Mouse (Mus musculus) kidney, postnatal 0 days (tissue): ENCODE measurements around the gene Thada. TPM values are rescaled to one million over a fixed set of nuclear protein-coding genes. Genes with fewer than 3 reads are reported as not detected.

Source experiments
- ATAC-seq: fragments of 200-750 bp; cut with Nextera tagmentation; replicated peaks from 2 replicates; pipeline ENCODE4 v1.8.0; 2017; ENCODE audit warnings: low read depth, moderate number of reproducible peaks, moderate TSS enrichment, moderate library complexity; ENCODE audit not compliant: low FRiP score
- DNase-seq: peaks from one replicate; pipeline ENCODE4 v3.0.0-alpha.2; 2016; ENCODE audit warnings: low spot score
- H3K27ac ChIP-seq: fragments of 300-500 bp; sonication (generic); 2 replicates; pipeline ENCODE4 v1.5.1; 2014; ENCODE audit warnings: mild to moderate bottlenecking
- H3K27me3 ChIP-seq: fragments of 300-500 bp; sonication (generic); 2 replicates; pipeline ENCODE4 v1.6.1; 2014; ENCODE audit warnings: low read length, mixed read lengths; ENCODE audit not compliant: insufficient read depth
- H3K36me3 ChIP-seq: fragments of 300-500 bp; sonication (generic); 2 replicates; pipeline ENCODE4 v1.6.1; 2014; ENCODE audit warnings: low read length, mixed read lengths; ENCODE audit not compliant: insufficient read depth
- H3K4me1 ChIP-seq: fragments of 300-500 bp; sonication (generic); replicated peaks from 2 replicates; pipeline ENCODE4 v1.6.1; 2014; ENCODE audit warnings: antibody characterized with exemption, low read length, mixed read lengths; ENCODE audit not compliant: insufficient read depth
- H3K4me2 ChIP-seq: fragments of 300-500 bp; sonication (generic); 2 replicates; pipeline ENCODE4 v1.6.1; 2014; ENCODE audit warnings: mild to moderate bottlenecking, low read length, moderate library complexity, mixed read lengths
- H3K4me3 ChIP-seq: fragments of 300-500 bp; sonication (generic); replicated peaks from 2 replicates; pipeline ENCODE4 v1.5.1; 2014; ENCODE audit warnings: low read depth, low read length
- H3K9ac ChIP-seq: fragments of 300-500 bp; sonication (generic); 2 replicates; pipeline ENCODE4 v1.6.1; 2014; ENCODE audit warnings: low read depth, low read length
- H3K9me3 ChIP-seq: fragments of 300-500 bp; sonication (generic); replicated peaks from 2 replicates; pipeline ENCODE4 v1.6.1; 2016; ENCODE audit warnings: low read length, inconsistent platforms, mixed read lengths
- CTCF ChIP-seq: IDR thresholded peaks from 2 replicates; pipeline ENCODE4 v1.5.1; 2016; ENCODE audit warnings: antibody characterized with exemption, low read depth, mild to moderate bottlenecking, moderate library complexity
- WGBS: fragments of 180-500 bp; shearing (Covaris S2); extraction: QIAGEN DNeasy Blood & Tissue Kit; methylation state at CpG from one replicate; pipeline ENCODE4 v1.1.7; 2014; 5-methylcytosine and 5-hydroxymethylcytosine counted together
- polyA plus RNA-seq: library from polyadenylated mRNA; unstranded; fragments of >200 nt; fragmentation: Nextera tagmentation; extraction: Ambion mirVana; gene quantifications from 2 replicates; pipeline ENCODE4 v1.2.1, GENCODE M21; 2015

Thada gene
- polyA plus RNA-seq, 1 experiment from 2014 or later: 3.4 TPM

DNA sequence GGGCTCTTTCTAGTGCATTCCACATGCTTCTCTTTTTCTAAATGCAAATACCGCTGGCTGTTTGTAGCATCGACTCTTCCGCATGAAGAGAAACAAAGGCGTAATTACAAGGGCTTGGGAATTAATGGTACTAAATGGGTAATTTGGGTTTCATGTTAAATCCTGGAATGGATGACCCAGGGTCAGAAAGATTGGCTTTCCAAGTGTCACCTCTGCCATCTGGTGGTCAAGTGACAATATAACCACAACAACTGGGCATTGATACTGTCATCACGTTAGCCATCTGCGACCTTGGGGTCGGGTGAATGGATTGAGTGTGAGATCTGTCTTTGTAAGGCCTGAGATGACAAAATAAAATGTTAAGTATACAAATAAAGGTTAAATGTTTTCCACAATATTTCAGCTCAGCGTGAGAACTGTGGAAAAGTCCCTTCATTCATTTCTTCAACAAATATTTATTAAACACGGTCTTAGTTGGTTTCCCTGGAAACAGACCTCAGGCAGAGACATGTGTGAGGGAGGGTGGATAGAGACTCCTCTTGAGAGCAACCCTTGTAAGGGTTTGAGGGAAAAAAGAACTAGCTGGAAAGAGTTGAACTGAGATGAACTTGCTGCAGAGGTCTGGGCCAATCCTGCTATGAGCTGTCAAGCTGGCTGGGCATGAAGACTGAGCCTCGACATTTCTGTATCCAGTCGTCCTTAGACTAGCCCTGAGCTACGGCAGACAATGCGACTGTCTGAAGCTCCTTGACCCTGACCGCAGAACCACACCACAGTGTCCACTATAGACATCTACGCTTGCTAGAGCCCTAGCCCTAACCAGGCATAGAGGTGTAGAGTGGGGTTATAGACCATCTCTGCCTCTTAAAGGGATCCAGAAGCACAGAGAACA lies 14.7 kb upstream of the Thada start:
- Histone ChIP-seq H3K9ac (no peak overlapping the region), H3K36me3 (no peaks in the 10 kb centered on the region), H3K4me1 (no peaks in the 10 kb centered on the region), H3K27ac (no peak overlapping the region), H3K27me3 (no peaks in the 10 kb centered on the region), H3K4me3 (no peak overlapping the region), H3K9me3 (no peaks in the 10 kb centered on the region), H3K4me2 (no peak overlapping the region)
- TF ChIP-seq CTCF: peak; percentile 74
- 51% methylated on average over 15 of the region's 15 CpGs for WGBS
- ATAC-seq (no peak), DNase-seq (peak; percentile 63)

DNA sequence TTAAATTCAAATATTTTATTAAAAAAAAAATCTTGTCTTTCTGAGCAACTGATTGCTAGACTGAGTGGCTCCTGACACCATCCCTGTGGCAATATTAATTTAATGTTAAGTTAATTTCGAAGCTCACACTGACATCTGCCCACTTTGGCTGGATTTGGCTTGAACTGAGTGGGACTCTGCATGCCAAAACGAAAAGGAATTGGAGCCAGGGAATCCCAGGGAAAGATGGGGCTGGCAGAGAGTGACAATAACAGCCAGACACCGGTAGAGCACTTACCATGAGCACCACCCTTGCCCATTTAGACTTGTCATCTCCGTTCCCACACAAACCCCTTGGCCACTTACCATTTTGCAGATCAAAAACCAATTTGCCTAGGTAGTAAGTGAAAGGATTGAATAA lies 12.3 kb upstream of the Thada start:
- no peak for ATAC-seq
- WGBS: 81% methylated on average over 4 of the region's 4 CpGs
- no peak overlapping the region for H3K4me3 ChIP-seq
- H3K4me1 ChIP-seq: no peaks in the 10 kb centered on the region
- H3K36me3 ChIP-seq: no peaks in the 10 kb centered on the region
- TF ChIP-seq CTCF: no peak
- H3K27me3 ChIP-seq: no peaks in the 10 kb centered on the region
- no peak overlapping the region for H3K4me2 ChIP-seq
- H3K9ac ChIP-seq: no peak overlapping the region
- no peak for DNase-seq
- no peaks in the 10 kb centered on the region for H3K9me3 ChIP-seq
- no peak overlapping the region for H3K27ac ChIP-seq

DNA sequence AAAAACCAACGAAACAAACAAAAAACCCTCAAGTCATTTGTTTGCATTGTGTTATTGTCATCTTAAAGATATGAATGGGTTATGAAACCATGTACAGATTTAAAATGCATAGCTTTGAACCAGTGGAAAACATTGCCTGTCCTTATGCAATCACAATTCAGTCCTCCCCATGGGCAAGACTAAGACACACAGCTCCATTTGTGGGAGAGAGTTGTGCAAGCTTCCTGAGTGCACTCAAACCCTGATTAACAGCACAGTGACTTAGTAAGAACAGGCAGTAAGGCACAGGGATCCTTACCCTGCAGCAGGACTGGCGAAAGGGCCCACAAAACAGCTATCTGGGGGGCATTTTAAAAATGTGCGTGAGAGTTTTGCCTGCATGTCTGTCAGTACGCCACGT lies 11.2 kb upstream of the Thada start:
- H3K27me3 ChIP-seq: no peaks in the 10 kb centered on the region
- no peaks in the 10 kb centered on the region for H3K4me1 ChIP-seq
- H3K9ac ChIP-seq: no peak overlapping the region
- no peak for ATAC-seq
- DNase-seq: no peak
- H3K9me3 ChIP-seq: no peaks in the 10 kb centered on the region
- TF ChIP-seq CTCF: no peak
- H3K27ac ChIP-seq: no peak overlapping the region
- 94% methylated on average over 5 of the region's 5 CpGs for WGBS
- no peaks in the 10 kb centered on the region for H3K36me3 ChIP-seq
- no peak overlapping the region for H3K4me2 ChIP-seq
- no peak overlapping the region for H3K4me3 ChIP-seq

DNA sequence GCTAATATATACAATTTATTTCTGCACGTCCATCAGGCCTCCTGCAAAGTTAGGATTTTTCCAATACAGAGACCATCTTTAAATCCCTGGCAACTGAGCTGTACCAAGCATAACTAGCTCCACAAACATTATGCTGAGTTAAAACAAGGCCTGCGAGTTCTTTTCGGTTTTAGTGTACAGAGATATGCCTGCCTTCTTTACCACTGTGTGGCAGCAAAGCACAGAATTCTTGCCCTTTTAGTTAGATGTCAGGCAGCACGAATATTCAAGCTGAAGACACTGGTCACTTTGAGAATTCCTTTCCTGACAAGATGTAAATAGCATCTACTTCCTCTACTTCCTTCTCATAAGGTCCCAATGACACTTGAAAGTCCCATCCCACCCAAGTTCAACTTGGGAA lies 8.3 kb upstream of the Thada start:
- Histone ChIP-seq H3K4me2 (no peak overlapping the region), H3K9me3 (no peaks in the 10 kb centered on the region), H3K9ac (no peak overlapping the region), H3K36me3 (no peaks in the 10 kb centered on the region), H3K27ac (no peak overlapping the region), H3K4me1 (no peaks in the 10 kb centered on the region), H3K4me3 (no peak overlapping the region), H3K27me3 (no peaks in the 10 kb centered on the region)
- 49% methylated on average over 4 of the region's 4 CpGs for WGBS
- DNase-seq: peak; percentile 73
- no peak for ATAC-seq
- TF ChIP-seq CTCF: peak; percentile 72

DNA sequence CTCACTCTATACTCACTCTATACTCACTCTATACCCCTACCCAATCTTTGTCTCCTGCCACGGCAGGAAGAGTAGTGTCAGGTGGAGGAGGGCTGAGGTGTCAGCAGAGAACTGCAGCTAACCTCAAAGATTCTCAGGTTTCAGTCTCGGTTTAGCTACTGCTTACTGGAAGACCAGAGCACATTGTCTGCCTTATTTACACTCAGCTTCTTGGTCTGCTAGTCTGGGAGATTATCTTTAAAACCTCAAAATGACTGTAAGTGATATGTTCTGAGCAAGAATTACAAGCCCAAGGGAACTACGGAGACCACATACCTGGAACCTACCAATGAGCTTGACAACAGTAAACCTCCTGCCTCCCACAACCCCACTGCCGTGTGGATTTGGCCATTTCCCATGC lies 31.0 kb downstream of the Thada start:
- H3K27ac ChIP-seq: no peak overlapping the region
- no peak for TF ChIP-seq CTCF
- H3K9ac ChIP-seq: no peak overlapping the region
- WGBS: 43% methylated on average over 4 of the region's 4 CpGs
- H3K4me1 ChIP-seq: no peaks in the 10 kb centered on the region
- ATAC-seq: no peak
- peaks cover 48% of the 10 kb centered on the region for H3K36me3 ChIP-seq
- no peaks in the 10 kb centered on the region for H3K27me3 ChIP-seq
- DNase-seq: no peak
- no peaks in the 10 kb centered on the region for H3K9me3 ChIP-seq
- no peak overlapping the region for H3K4me3 ChIP-seq
- H3K4me2 ChIP-seq: no peak overlapping the region

DNA sequence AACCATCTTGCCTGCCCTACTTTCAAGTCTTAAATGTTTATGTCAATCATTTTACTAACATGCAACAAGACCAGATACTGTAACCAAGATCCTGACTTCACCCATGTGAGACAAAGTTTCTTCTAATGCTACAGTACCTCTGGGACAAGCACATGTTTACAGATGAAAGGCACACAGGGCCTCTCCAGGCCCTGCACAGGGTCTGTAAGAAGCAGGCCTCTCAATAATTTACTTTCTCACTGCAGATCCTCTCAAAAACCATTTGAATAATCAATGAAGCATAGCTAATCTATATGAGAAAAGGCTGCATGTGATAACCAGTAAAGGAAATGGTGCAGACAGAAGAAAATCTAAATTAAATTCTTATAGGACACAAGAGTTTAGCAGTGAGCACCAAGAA lies 31.8 kb downstream of the Thada start:
- H3K4me2 ChIP-seq: no peak overlapping the region
- no peak for TF ChIP-seq CTCF
- no peaks in the 10 kb centered on the region for H3K4me1 ChIP-seq
- no peaks in the 10 kb centered on the region for H3K9me3 ChIP-seq
- H3K27me3 ChIP-seq: no peaks in the 10 kb centered on the region
- no peak for ATAC-seq
- H3K9ac ChIP-seq: no peak overlapping the region
- H3K4me3 ChIP-seq: no peak overlapping the region
- peaks cover 43% of the 10 kb centered on the region for H3K36me3 ChIP-seq
- no peak for DNase-seq
- H3K27ac ChIP-seq: no peak overlapping the region

DNA sequence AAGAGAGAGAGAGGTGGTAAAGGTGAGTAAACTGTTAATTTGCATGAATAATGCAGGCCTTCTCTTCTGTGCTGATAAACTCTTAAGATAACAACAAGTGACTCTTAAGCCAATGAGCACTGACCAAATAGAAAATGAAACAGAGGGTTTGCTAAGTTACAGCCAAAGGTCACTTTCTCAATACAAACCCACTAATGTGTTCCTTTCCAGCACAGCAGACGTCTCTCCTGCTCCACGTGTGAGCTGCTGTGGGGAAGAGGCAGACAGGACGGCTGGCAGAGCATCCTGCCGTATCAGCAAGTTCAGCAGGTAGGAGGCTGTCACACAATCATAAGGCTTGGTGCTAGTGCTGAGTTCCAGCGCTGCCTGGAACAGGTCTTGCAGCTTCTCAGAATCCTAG lies 34.0 kb downstream of the Thada start:
- peaks cover 42% of the 10 kb centered on the region for H3K36me3 ChIP-seq
- H3K9ac ChIP-seq: no peak overlapping the region
- ATAC-seq (no peak), DNase-seq (no peak)
- H3K4me3 ChIP-seq: no peak overlapping the region
- no peaks in the 10 kb centered on the region for H3K27me3 ChIP-seq
- no peaks in the 10 kb centered on the region for H3K9me3 ChIP-seq
- 64% methylated on average over 5 of the region's 5 CpGs for WGBS
- no peak for TF ChIP-seq CTCF
- no peak overlapping the region for H3K4me2 ChIP-seq
- H3K4me1 ChIP-seq: no peaks in the 10 kb centered on the region
- no peak overlapping the region for H3K27ac ChIP-seq
